In genomic region chr15:82707906-82708305, GRCm38 (mm10) we compare ENCODE assay signal across 27 mouse cellular contexts. TPM values are rescaled to one million over a fixed set of nuclear protein-coding genes. Genes with fewer than 3 reads are reported as not detected.
DNase-seq lines count a peak whose midpoint lies in the region; TF ChIP-seq lines count a peak whose summit lies in the region.
"Had no signal": no experiment of that assay in that cellular context is flagged by ENCODE, and none has a peak within 500 bp of the region (broad histone marks: within the 10 kb centered on the region; RNA-seq: fewer than 3 reads in every experiment).

No protein-coding gene starts in this region.

- H3K9me3 ChIP-seq in heart, embryonic 10.5 days, result 0 out of 2 replicates have a peak, but pooled peaks cover 2% of the 10 kb centered on the region
- H3K9me3 ChIP-seq: G1E had no signal

- no peak for TF ChIP-seq CTCF in heart, adult 2 months (IDR thresholded peaks at IDR 0.05)
- no peak for TF ChIP-seq CTCF in liver, adult 2 months (IDR thresholded peaks at IDR 0.05; ENCODE audit: low read depth, low read length)

- H3K27ac ChIP-seq in heart, embryonic 10.5 days, result no peak overlapping the region
- no peak overlapping the region for H3K27ac ChIP-seq in heart, adult 2 months
- H3K27ac ChIP-seq in liver, adult 2 months (replicated peaks; ENCODE audit: insufficient read depth, low read depth, low read length), result peak overlapping the region; percentile 92

- H3K9ac ChIP-seq in heart, adult 2 months (ENCODE audit: low read depth, low read length), result no peak overlapping the region
- H3K9ac ChIP-seq in liver, adult 2 months (ENCODE audit: low read depth, low read length), result peak overlapping the region; percentile 56

- intact Hi-C loops in heart, adult 2 months (cut with DNase I), result no loop called here

- H3K4me1 ChIP-seq in heart, embryonic 10.5 days, result no peaks in the 10 kb centered on the region
- H3K4me1 ChIP-seq in heart, adult 2 months (ENCODE audit: control insufficient read depth, insufficient read depth, low read length), result no peaks in the 10 kb centered on the region
- H3K4me1 ChIP-seq in liver, adult 2 months (ENCODE audit: control insufficient read depth, insufficient read depth, low read length), result peaks cover 27% of the 10 kb centered on the region

- no peaks in the 10 kb centered on the region for H3K36me3 ChIP-seq in heart, embryonic 10.5 days
- no peaks in the 10 kb centered on the region for H3K36me3 ChIP-seq in heart, adult 2 months (ENCODE audit: control insufficient read depth, insufficient read depth, low read length)
- peaks cover 22% of the 10 kb centered on the region for H3K36me3 ChIP-seq in liver, adult 2 months (ENCODE audit: control insufficient read depth, insufficient read depth, low read length)
- H3K36me3 ChIP-seq: G1E had no signal

- no peaks in the 10 kb centered on the region for H3K79me2 ChIP-seq in heart, adult 2 months (replicated peaks; ENCODE audit: control insufficient read depth, insufficient read depth, low read length)
- H3K79me2 ChIP-seq in liver, adult 2 months (ENCODE audit: control insufficient read depth, insufficient read depth, low read length), result peaks cover 35% of the 10 kb centered on the region

- TF ChIP-seq EP300 in heart, adult 2 months (IDR thresholded peaks at IDR 0.05; ENCODE audit: insufficient read depth, low read depth, low read length), result no peak

- WGBS in heart, embryonic 10.5 days, result 67% methylated on average over 1 of the region's 1 CpGs
- WGBS in heart, adult 2 months, result 82% methylated on average over 1 of the region's 1 CpGs
- 21% methylated on average over 1 of the region's 1 CpGs for WGBS in liver, adult 2 months

- no peaks in the 10 kb centered on the region for H3K27me3 ChIP-seq in heart, embryonic 10.5 days (ENCODE audit: insufficient read depth, poor library complexity, severe bottlenecking)
- H3K27me3 ChIP-seq in heart, adult 2 months (ENCODE audit: control insufficient read depth, insufficient read depth, low read length), result no peaks in the 10 kb centered on the region
- H3K27me3 ChIP-seq in liver, adult 2 months (ENCODE audit: control insufficient read depth, insufficient read depth, low read length), result no peaks in the 10 kb centered on the region

- no peak for TF ChIP-seq POLR2A in heart, adult 2 months (IDR thresholded peaks at IDR 0.05; ENCODE audit: insufficient read depth, low read depth, low read length)
- TF ChIP-seq POLR2A in liver, adult 2 months (IDR thresholded peaks at IDR 0.05; ENCODE audit: extremely low read depth, insufficient read depth, low read length), result no peak

- no peak overlapping the region for H3K4me3 ChIP-seq in heart, embryonic 10.5 days
- H3K4me3 ChIP-seq in heart, adult 2 months, result no peak overlapping the region
- H3K4me3 ChIP-seq in liver, adult 2 months (ENCODE audit: insufficient read depth, low read depth, low read length), result 0 out of 2 replicates have a peak overlapping the region, but pooled peaks have one; percentile 10

- peak; percentile 9 for DNase-seq in adrenal gland, adult 2 months
- no peak for DNase-seq in adrenal gland, postnatal 4 days (ENCODE audit: low spot score in 2 of 2)
- peak; percentile 84 for DNase-seq in heart, adult 11 months
- DNase-seq in heart, postnatal 4 days, result no peak
- DNase-seq in heart, embryonic 10.5 days (ENCODE audit: low spot score), result peak; percentile 69
- no peak for DNase-seq in heart, adult 2 months
- peak; percentile 98 for DNase-seq in liver, adult 2 months (ENCODE audit: extremely low read depth, low read depth, low spot score)
- DNase-seq in liver, result no peak
- DNase-seq: adrenal gland, adult 8-10 months; adrenal gland, postnatal 10 days; adrenal gland, postnatal 14 days; adrenal gland, postnatal 25 days; B cell, adult 2 months; cerebellum, adult 11 months; cerebellum, adult 11-12 months; cerebellum, adult 18-20 months; cerebellum, adult 2 months had no signal

RNA-seq across cellular contexts. Expression of gene Cyp2d40, which starts 56.1 kb away (rescaled TPM):
- under 1 TPM in 1 of 2 experiments, not detected in 1; 0.58 TPM for total RNA-seq in adrenal gland, adult 2 months (2021)
- 0.22 TPM in 1 of 2 replicates, not detected in the other for polyA plus RNA-seq in adrenal gland, adult 2 months (2012; rRNA removed)
- under 1 TPM in 1 of 2 experiments, not detected in 1; 0.93 TPM for total RNA-seq in adrenal gland, postnatal 4 days (2021)
- total RNA-seq in heart, postnatal 4 days (2021), result not detected
- not detected in 2 replicates for polyA plus RNA-seq in heart, embryonic 10.5 days (2016; fragmentation: Nextera tagmentation; extraction: Ambion mirVana)
- total RNA-seq in heart, adult 2 months (2021), result not detected
- polyA plus RNA-seq in heart, adult 2 months (2012; rRNA removed), result not detected in 2 replicates
- total RNA-seq in liver, adult 2 months (2014; rRNA removed), result 44.7 and 107 TPM in 2 replicates
- polyA plus RNA-seq in liver, adult 2 months (2012; rRNA removed), result 144 and 145 TPM in 2 replicates
- total RNA-seq: adrenal gland, adult 18-20 months; adrenal gland, adult 8-10 months; adrenal gland, postnatal 25 days; adrenal gland, postnatal 36 days; CH12.LX; ES-E14; G1E; MEL had no signal
- polyA plus RNA-seq: activated CD4-positive, CD25-positive, alpha-beta regulatory T cell, adult 4 months; C2C12; CD4-positive, CD25-positive, alpha-beta regulatory T cell, adult 4 months; cerebellum, adult 2 months; G1E; Patski had no signal

Comparison
In these comparisons a context has a peak if more than half of its experiments do, and no peak if none do; other contexts are left out.
1. DNase-seq: peak in adrenal gland, adult 2 months (single experiment), heart, adult 11 months (single experiment), heart, embryonic 10.5 days (single experiment) and liver, adult 2 months (single experiment); none in adrenal gland, postnatal 4 days (0 of 2), heart, postnatal 4 days (single experiment), heart, adult 2 months (0 of 2) and liver (single experiment).
2. RNA of gene Cyp2d40, which starts 56.1 kb away (total RNA-seq): 44.7 to 107 TPM in liver, adult 2 months; 0.93 TPM in adrenal gland, postnatal 4 days, 0.58 TPM in adrenal gland, adult 2 months, not detected in heart, postnatal 4 days and not detected in heart, adult 2 months; every median in the first group is over 10 times any median in the second.